Mouse (Mus musculus) spleen, postnatal 10 days (tissue): ENCODE data around the gene Urb2.

Source experiments
- DNase-seq, 2 experiments: peaks; one replicate each; pipeline ENCODE4 v3.0.0; 2021 to 2022; ENCODE audit warnings: low spot score in 2 of 2

Urb2 gene

GRCm38 (mm10) chr8:124077377-124077776 lies 56.1 kb downstream of the Urb2 start:
- DNase-seq: peak; percentile 26 to 46

GRCm38 (mm10) chr8:124077998-124078397 lies 56.7 kb downstream of the Urb2 start:
- DNase-seq: peak; percentile 20 to 62

- no peak for DNase-seq
These were observed 57.7 kb downstream of the Urb2 start for GRCm38 (mm10) chr8:124078969-124079368.

GRCm38 (mm10) chr8:124080467-124081326 lies 59.4 kb downstream of the Urb2 start:
- DNase-seq: no peak

GRCm38 (mm10) chr8:124082616-124083015 lies 61.3 kb downstream of the Urb2 start:
- no peak for DNase-seq

GRCm38 (mm10) chr8:124083611-124084010 lies 62.3 kb downstream of the Urb2 start:
- DNase-seq: no peak

- no peak for DNase-seq
These were observed 64.4 kb downstream of the Urb2 start for GRCm38 (mm10) chr8:124085668-124086067.

- DNase-seq: no peak
These were observed 66.8 kb downstream of the Urb2 start for GRCm38 (mm10) chr8:124088092-124088613.

GRCm38 (mm10) chr8:124089016-124089415 lies 67.7 kb downstream of the Urb2 start:
- no peak for DNase-seq

- DNase-seq: no peak
These were observed 69.2 kb downstream of the Urb2 start for GRCm38 (mm10) chr8:124090473-124090872.
